Mouse (Mus musculus) skeletal muscle tissue, adult 2 months (tissue): ENCODE data around the gene Klhl36.
"Not testable (repeated sequence)": the region's sequence is repeated elsewhere in the genome, so short reads cannot be mapped to it uniquely, and the experiment has no call there.

Experiments used
- DNase-seq: peaks from one replicate; pipeline ENCODE4 v3.0.0-alpha.2; 2012; ENCODE audit warnings: low read depth, low spot score

Klhl36 gene

GRCm38 (mm10) chr8:119835270-119835669 is 26.8 kb upstream of the Klhl36 start:
- DNase-seq, result no peak

- no peak for DNase-seq
Observed at GRCm38 (mm10) chr8:119836831-119837230, 25.2 kb upstream of the Klhl36 start.

GRCm38 (mm10) chr8:119837553-119838071 is 24.5 kb upstream of the Klhl36 start:
- DNase-seq, result no peak

GRCm38 (mm10) chr8:119838100-119838982 is 23.7 kb upstream of the Klhl36 start:
- no peak for DNase-seq

GRCm38 (mm10) chr8:119838983-119839340 is 23.1 kb upstream of the Klhl36 start:
- no peak for DNase-seq

GRCm38 (mm10) chr8:119839419-119840021 is 22.5 kb upstream of the Klhl36 start:
- DNase-seq, result no peak

- DNase-seq, result peak; percentile 93
Observed at GRCm38 (mm10) chr8:119840275-119840808, 21.7 kb upstream of the Klhl36 start, which contains the start of gene Cotl1. Gene Cotl1, minus strand, starts transcription at chr8:119840544.

GRCm38 (mm10) chr8:119840905-119841411 is 21.1 kb upstream of the Klhl36 start:
- no peak for DNase-seq

GRCm38 (mm10) chr8:119843444-119843843 is 18.6 kb upstream of the Klhl36 start:
- peak; percentile 66 for DNase-seq

- DNase-seq, result no peak
Observed at GRCm38 (mm10) chr8:119844577-119844976, 17.5 kb upstream of the Klhl36 start.

- DNase-seq, result not testable (repeated sequence)
Observed at GRCm38 (mm10) chr8:119845741-119846140, 16.3 kb upstream of the Klhl36 start.

GRCm38 (mm10) chr8:119847232-119847922 is 14.7 kb upstream of the Klhl36 start:
- no peak for DNase-seq

GRCm38 (mm10) chr8:119853521-119853920 is 8.5 kb upstream of the Klhl36 start:
- DNase-seq, result no peak

- DNase-seq, result no peak
Observed at GRCm38 (mm10) chr8:119854035-119854434, 8.0 kb upstream of the Klhl36 start.

- DNase-seq, result peak; percentile 77
Observed at GRCm38 (mm10) chr8:119855656-119856055, 6.4 kb upstream of the Klhl36 start.

GRCm38 (mm10) chr8:119857767-119858166 is 4.3 kb upstream of the Klhl36 start:
- no peak for DNase-seq

GRCm38 (mm10) chr8:119862390-119862734 is 296 bp downstream of the Klhl36 start:
- no peak for DNase-seq

GRCm38 (mm10) chr8:119862749-119863148 is 683 bp downstream of the Klhl36 start:
- DNase-seq, result no peak

- no peak for DNase-seq
Observed at GRCm38 (mm10) chr8:119869616-119870015, 7.5 kb downstream of the Klhl36 start.

GRCm38 (mm10) chr8:119873181-119873580 is 11.1 kb downstream of the Klhl36 start:
- no peak for DNase-seq

- DNase-seq, result no peak
Observed at GRCm38 (mm10) chr8:119881301-119881700, 19.2 kb downstream of the Klhl36 start.

GRCm38 (mm10) chr8:119881917-119882316 is 19.9 kb downstream of the Klhl36 start:
- DNase-seq, result no peak
